ENCODE assay signal across 8 mouse cellular contexts in the genomic region with DNA sequence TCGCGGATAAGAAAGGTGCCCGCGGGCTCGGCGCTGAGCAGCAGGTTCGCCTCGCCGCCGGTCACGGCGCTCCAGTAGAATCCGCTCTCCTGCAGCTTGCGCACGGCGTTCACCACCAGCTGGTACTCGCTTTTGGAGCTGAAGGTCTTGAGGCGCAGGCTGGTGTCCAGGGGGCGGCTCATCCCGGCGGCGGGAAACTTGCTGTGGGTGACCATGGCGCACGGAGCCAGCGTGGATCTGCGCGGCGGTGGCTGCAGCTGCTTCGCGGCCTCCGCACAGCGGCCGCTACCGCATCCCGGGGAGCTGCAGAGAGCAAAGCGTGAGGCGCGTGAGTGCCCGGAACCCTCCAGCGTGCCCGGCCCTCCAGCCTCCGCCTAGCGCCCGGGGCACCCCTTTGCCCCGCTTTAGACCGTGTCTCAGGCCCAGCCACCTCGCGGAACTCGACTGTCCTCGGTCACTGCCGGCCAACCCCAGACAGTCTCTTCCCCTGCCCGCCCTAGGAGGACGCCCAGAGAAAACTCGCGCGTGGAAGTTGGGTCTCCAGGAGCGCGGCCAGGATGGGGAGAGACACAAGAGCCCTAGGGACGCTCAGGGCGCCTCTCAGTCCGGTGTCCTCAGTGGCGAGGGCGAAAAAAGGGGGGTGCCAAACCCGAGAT. TPM values are rescaled to one million over a fixed set of nuclear protein-coding genes. Genes with fewer than 3 reads are reported as not detected.
DNase-seq lines count a peak whose midpoint lies in the region; ATAC-seq and TF ChIP-seq lines count a peak whose summit lies in the region.

No protein-coding gene starts in this region.

- no peaks in the 10 kb centered on the region for H3K36me3 ChIP-seq in hindbrain, embryonic 11.5 days (ENCODE audit: control insufficient read depth, insufficient read depth, low read length)
- H3K36me3 ChIP-seq in liver, embryonic 12.5 days = peaks cover 19% of the 10 kb centered on the region

- under 1% methylated on average over 64 of the region's 64 CpGs for WGBS in hindbrain, embryonic 11.5 days
- 2% methylated on average over 64 of the region's 64 CpGs for WGBS in liver, embryonic 12.5 days (ENCODE audit: insufficient replicate concordance)
- WGBS in olfactory bulb, adult 2 months = 2% methylated on average over 64 of the region's 64 CpGs

- H3K4me1 ChIP-seq in cortical plate, adult 2 months (ENCODE audit: control insufficient read depth, insufficient read depth, low read length) = peaks cover 9% of the 10 kb centered on the region
- H3K4me1 ChIP-seq in hindbrain, embryonic 11.5 days (replicated peaks; ENCODE audit: control insufficient read depth, insufficient read depth, low read length) = peaks cover 24% of the 10 kb centered on the region
- peaks cover 74% of the 10 kb centered on the region for H3K4me1 ChIP-seq in liver, embryonic 12.5 days
- H3K4me1 ChIP-seq in olfactory bulb, adult 2 months (ENCODE audit: control insufficient read depth, insufficient read depth, low read length) = peaks cover 50% of the 10 kb centered on the region

- TF ChIP-seq CTCF in cortical plate, adult 2 months (IDR thresholded peaks at IDR 0.05; ENCODE audit: extremely low read depth, insufficient read depth, low read length) = no peak
- TF ChIP-seq CTCF in olfactory bulb, adult 2 months (IDR thresholded peaks at IDR 0.05; ENCODE audit: insufficient read depth, low read depth, low read length) = no peak

- no peak for TF ChIP-seq POLR2A in cortical plate, adult 2 months (IDR thresholded peaks at IDR 0.05; ENCODE audit: extremely low read depth, insufficient read depth, low read length)
- no peak for TF ChIP-seq POLR2A in olfactory bulb, adult 2 months (IDR thresholded peaks at IDR 0.05; ENCODE audit: insufficient read depth, low read depth, low read length)

- peaks cover 22% of the 10 kb centered on the region for H3K27me3 ChIP-seq in hindbrain, embryonic 11.5 days (ENCODE audit: control insufficient read depth, insufficient read depth, low read length)
- peaks cover 88% of the 10 kb centered on the region for H3K27me3 ChIP-seq in liver, embryonic 12.5 days (replicated peaks)

- H3K9ac ChIP-seq in hindbrain, embryonic 11.5 days (ENCODE audit: low read depth, low read length) = peak overlapping the region; percentile 84
- peak overlapping the region; percentile 82 for H3K9ac ChIP-seq in liver, embryonic 12.5 days

- peak overlapping the region; percentile 40 for H3K4me3 ChIP-seq in cortical plate, adult 2 months (ENCODE audit: insufficient read depth, low read length)
- peak overlapping the region; percentile 58 for H3K4me3 ChIP-seq in hindbrain, embryonic 11.5 days (ENCODE audit: low read depth, low read length)
- peak overlapping the region; percentile 76 for H3K4me3 ChIP-seq in liver, embryonic 12.5 days
- H3K4me3 ChIP-seq in olfactory bulb, adult 2 months (ENCODE audit: insufficient read depth, low read depth, low read length) = peak overlapping the region; percentile 56

- peak overlapping the region; percentile 97 for H3K4me2 ChIP-seq in hindbrain, embryonic 11.5 days (replicated peaks; ENCODE audit: low read depth, low read length)
- peak overlapping the region; percentile 93 for H3K4me2 ChIP-seq in liver, embryonic 12.5 days

- ATAC-seq in cerebellum, adult (ENCODE audit: insufficient number of reproducible peaks, low FRiP score, low TSS enrichment) = no peak
- peak; percentile 3; the same call in 1 of the 2 replicates for ATAC-seq in hindbrain, embryonic 11.5 days (ENCODE audit: low FRiP score)
- no peak for ATAC-seq in liver, embryonic 12.5 days

- DNase-seq in cerebellum, adult 9-11 months = peak; percentile 33
- peak; percentile 48 to 55 for DNase-seq in B cell, adult 2 months
- DNase-seq in hindbrain, embryonic 11.5 days (ENCODE audit: low spot score) = peak; percentile 62
- no peak for DNase-seq in urinary bladder, postnatal 10 days (ENCODE audit: low spot score)

- H3K9me3 ChIP-seq in hindbrain, embryonic 11.5 days (ENCODE audit: control insufficient read depth, low read length) = no peaks in the 10 kb centered on the region
- no peaks in the 10 kb centered on the region for H3K9me3 ChIP-seq in liver, embryonic 12.5 days (replicated peaks)

- H3K27ac ChIP-seq in cortical plate, adult 2 months (ENCODE audit: insufficient read depth, low read length) = no peak overlapping the region; the same call in 1 of the 2 replicates
- H3K27ac ChIP-seq in hindbrain, embryonic 11.5 days (ENCODE audit: low read depth, low read length) = peak overlapping the region; percentile 90
- peak overlapping the region; percentile 94 for H3K27ac ChIP-seq in liver, embryonic 12.5 days
- H3K27ac ChIP-seq in olfactory bulb, adult 2 months (ENCODE audit: insufficient read depth, low read depth, low read length) = no peak overlapping the region

RNA-seq across cellular contexts. Expression of a gene that starts 1.7 kb away (rescaled TPM):
- polyA plus RNA-seq in cortical plate, adult 2 months (2012; rRNA removed) = 5.0 TPM in 2 replicates
- 3.4 and 5.6 TPM in 2 replicates for polyA plus RNA-seq in hindbrain, embryonic 11.5 days (2014; fragmentation: Nextera tagmentation; extraction: Ambion mirVana)
- 8.6 and 9.8 TPM in 2 replicates for polyA plus RNA-seq in liver, embryonic 12.5 days (2016; fragmentation: Nextera tagmentation; extraction: Ambion mirVana)
- not detected in 2 replicates for polyA plus RNA-seq in olfactory bulb, adult 2 months (2012; ENCODE audit: insufficient read depth, insufficient read length, low replicate concordance, missing spikeins)

RNA-seq across cellular contexts. Expression of a gene that starts 17.9 kb away (rescaled TPM):
- 81.6 and 86.6 TPM in 2 replicates for polyA plus RNA-seq in cortical plate, adult 2 months (2012; rRNA removed)
- 38.6 and 39.1 TPM in 2 replicates for polyA plus RNA-seq in hindbrain, embryonic 11.5 days (2014; fragmentation: Nextera tagmentation; extraction: Ambion mirVana)
- 26.4 and 29.6 TPM in 2 replicates for polyA plus RNA-seq in liver, embryonic 12.5 days (2016; fragmentation: Nextera tagmentation; extraction: Ambion mirVana)
- polyA plus RNA-seq in olfactory bulb, adult 2 months (2012; ENCODE audit: insufficient read depth, insufficient read length, low replicate concordance, missing spikeins) = not detected in 2 replicates

Comparison
In these comparisons a context has a peak if more than half of its experiments do, and no peak if none do; other contexts are left out.
1. H3K27ac ChIP-seq: peak in hindbrain, embryonic 11.5 days (single experiment) and liver, embryonic 12.5 days (single experiment); none in cortical plate, adult 2 months (single experiment) and olfactory bulb, adult 2 months (single experiment).
2. Peak in every context shown above with its lines, with median percentiles within 50 percentile points of each other: H3K4me3 ChIP-seq.